Mouse (Mus musculus): Measurements from ENCODE around the gene Depp1. TPM values are rescaled to one million over a fixed set of nuclear protein-coding genes. Genes with fewer than 3 reads are reported as not detected.

Depp1 gene
- polyA plus RNA-seq, 1 experiment from 2014 or later = 45.0 TPM

DNA sequence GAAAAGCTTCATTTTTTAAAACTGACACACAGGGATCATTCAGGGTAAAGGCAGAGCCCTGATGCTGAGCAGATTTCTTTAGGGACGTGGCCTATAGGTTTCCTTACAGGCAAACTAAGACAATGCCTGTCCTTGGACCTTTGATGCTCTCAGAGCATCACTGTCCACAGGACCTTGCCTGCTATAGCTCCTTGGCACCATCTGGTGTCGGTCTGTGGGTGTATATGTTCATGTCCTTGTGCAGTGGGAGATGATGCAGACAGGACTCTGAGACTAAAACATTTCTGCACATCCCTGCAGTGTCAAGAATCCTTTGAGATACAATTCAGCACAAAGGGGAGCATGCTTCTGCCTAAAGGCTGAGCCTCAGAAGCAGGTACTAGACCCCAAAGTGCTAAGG, 47.0 kb downstream of the Depp1 start:
- H3K36me3 ChIP-seq (ENCODE audit: control insufficient read depth, insufficient read depth, low read length) = no peaks in the 10 kb centered on the region
- H3K4me1 ChIP-seq (replicated peaks; ENCODE audit: control insufficient read depth, insufficient read depth, low read length) = no peaks in the 10 kb centered on the region
- no peak overlapping the region for H3K9ac ChIP-seq (ENCODE audit: low read length)
- ATAC-seq (ENCODE audit: low read depth) = no peak
- 39% methylated on average over 2 of the region's 2 CpGs for WGBS
- H3K27ac ChIP-seq (ENCODE audit: low read length) = no peak overlapping the region
- H3K4me2 ChIP-seq (ENCODE audit: low read depth, low read length) = no peak overlapping the region
- no peak overlapping the region for H3K4me3 ChIP-seq (ENCODE audit: low read length)
- H3K27me3 ChIP-seq (ENCODE audit: control insufficient read depth, insufficient read depth, low read depth, low read length) = no peaks in the 10 kb centered on the region
- no peaks in the 10 kb centered on the region for H3K9me3 ChIP-seq (ENCODE audit: control insufficient read depth, low read length)

- Histone ChIP-seq H3K4me3 (ENCODE audit: low read length) (no peak overlapping the region), H3K9me3 (ENCODE audit: control insufficient read depth, low read length) (no peaks in the 10 kb centered on the region), H3K9ac (ENCODE audit: low read length) (no peak overlapping the region), H3K4me2 (ENCODE audit: low read depth, low read length) (no peak overlapping the region), H3K36me3 (ENCODE audit: control insufficient read depth, insufficient read depth, low read length) (no peaks in the 10 kb centered on the region), H3K27ac (ENCODE audit: low read length) (no peak overlapping the region), H3K4me1 (replicated peaks; ENCODE audit: control insufficient read depth, insufficient read depth, low read length) (no peaks in the 10 kb centered on the region), H3K27me3 (ENCODE audit: control insufficient read depth, insufficient read depth, low read depth, low read length) (no peaks in the 10 kb centered on the region)
- ATAC-seq (ENCODE audit: low read depth) = no peak
- 81% methylated on average over 4 of the region's 4 CpGs for WGBS
Measured at GRCm38 (mm10) chr6:116697896-116698425, 47.6 kb downstream of the Depp1 start.

GRCm38 (mm10) chr6:116700821-116701220, 50.4 kb downstream of the Depp1 start:
- H3K36me3 ChIP-seq (ENCODE audit: control insufficient read depth, insufficient read depth, low read length) = no peaks in the 10 kb centered on the region
- H3K27me3 ChIP-seq (ENCODE audit: control insufficient read depth, insufficient read depth, low read depth, low read length) = no peaks in the 10 kb centered on the region
- ATAC-seq (ENCODE audit: low read depth) = no peak
- H3K4me1 ChIP-seq (replicated peaks; ENCODE audit: control insufficient read depth, insufficient read depth, low read length) = no peaks in the 10 kb centered on the region
- no peak overlapping the region for H3K4me2 ChIP-seq (ENCODE audit: low read depth, low read length)
- H3K9ac ChIP-seq (ENCODE audit: low read length) = no peak overlapping the region
- no peak overlapping the region for H3K4me3 ChIP-seq (ENCODE audit: low read length)
- no peak overlapping the region for H3K27ac ChIP-seq (ENCODE audit: low read length)
- H3K9me3 ChIP-seq (ENCODE audit: control insufficient read depth, low read length) = no peaks in the 10 kb centered on the region

Small RNAs within 50 kb of the gene (microRNA-seq; reads per million reads assigned to microRNA genes)
- not detected for gene Mir7043

Other genes starting within 250 kb of the Depp1 start
- gene Alox5, start 189.4 kb upstream of the Depp1 start, polyA plus RNA-seq (2015; fragmentation: Nextera tagmentation; extraction: Ambion mirVana) = 0.93 and 1.4 TPM in 2 replicates
- not detected in 2 replicates for gene Olfr211, start 161.5 kb upstream of the Depp1 start, polyA plus RNA-seq (2015; fragmentation: Nextera tagmentation; extraction: Ambion mirVana)
- not detected in 2 replicates for gene Olfr212, start 144.1 kb upstream of the Depp1 start, polyA plus RNA-seq (2015; fragmentation: Nextera tagmentation; extraction: Ambion mirVana)
- not detected in 2 replicates for gene Olfr213, start 112.2 kb upstream of the Depp1 start, polyA plus RNA-seq (2015; fragmentation: Nextera tagmentation; extraction: Ambion mirVana)
- gene Gm5580, start 99.5 kb upstream of the Depp1 start, polyA plus RNA-seq (2015; fragmentation: Nextera tagmentation; extraction: Ambion mirVana) = 0.45 and 0.89 TPM in 2 replicates
- gene Olfr214, start 96.4 kb upstream of the Depp1 start, polyA plus RNA-seq (2015; fragmentation: Nextera tagmentation; extraction: Ambion mirVana) = not detected in 2 replicates
- not detected in 2 replicates for gene Olfr215, start 66.4 kb upstream of the Depp1 start, polyA plus RNA-seq (2015; fragmentation: Nextera tagmentation; extraction: Ambion mirVana)
- gene Zfp422, start 21.6 kb upstream of the Depp1 start, polyA plus RNA-seq (2015; fragmentation: Nextera tagmentation; extraction: Ambion mirVana) = 146 and 148 TPM in 2 replicates
- gene Rassf4, start 23.3 kb downstream of the Depp1 start, polyA plus RNA-seq (2015; fragmentation: Nextera tagmentation; extraction: Ambion mirVana) = 6.8 and 7.2 TPM in 2 replicates
- gene Tmem72, start 66.3 kb downstream of the Depp1 start, polyA plus RNA-seq (2015; fragmentation: Nextera tagmentation; extraction: Ambion mirVana) = 0.05 and 0.06 TPM in 2 replicates